Mouse (Mus musculus) mesoderm, embryonic 11.5 days (tissue): ENCODE measurements around the gene Myo1d.
"Not testable (repeated sequence)": the region's sequence is repeated elsewhere in the genome, so short reads cannot be mapped to it uniquely, and the experiment has no call there.

Experiments used
- DNase-seq: peaks from one replicate; pipeline ENCODE4 v3.0.0-alpha.2; 2012; ENCODE audit warnings: low read depth, low spot score

Myo1d gene

DNA sequence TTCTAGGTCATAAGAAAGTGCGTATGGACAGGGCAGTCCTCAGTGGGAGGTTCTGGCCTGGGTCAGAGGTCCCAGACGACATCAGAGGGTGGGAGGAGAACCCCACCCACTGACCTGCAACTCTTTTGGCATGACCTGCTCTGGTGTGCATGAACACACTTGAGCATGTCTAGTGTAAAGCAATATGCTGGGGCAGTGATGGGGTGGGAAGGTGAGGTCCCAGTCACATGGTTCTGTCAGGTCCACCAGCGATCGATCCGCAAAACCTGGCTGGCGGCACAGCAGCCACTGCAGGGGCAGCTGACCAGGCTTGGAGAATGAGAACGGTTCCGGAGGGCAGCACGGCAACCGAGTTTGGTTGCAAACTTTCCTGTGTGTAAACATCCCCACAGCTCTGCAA lies 297.5 kb downstream of the Myo1d start:
- no peak for DNase-seq

DNA sequence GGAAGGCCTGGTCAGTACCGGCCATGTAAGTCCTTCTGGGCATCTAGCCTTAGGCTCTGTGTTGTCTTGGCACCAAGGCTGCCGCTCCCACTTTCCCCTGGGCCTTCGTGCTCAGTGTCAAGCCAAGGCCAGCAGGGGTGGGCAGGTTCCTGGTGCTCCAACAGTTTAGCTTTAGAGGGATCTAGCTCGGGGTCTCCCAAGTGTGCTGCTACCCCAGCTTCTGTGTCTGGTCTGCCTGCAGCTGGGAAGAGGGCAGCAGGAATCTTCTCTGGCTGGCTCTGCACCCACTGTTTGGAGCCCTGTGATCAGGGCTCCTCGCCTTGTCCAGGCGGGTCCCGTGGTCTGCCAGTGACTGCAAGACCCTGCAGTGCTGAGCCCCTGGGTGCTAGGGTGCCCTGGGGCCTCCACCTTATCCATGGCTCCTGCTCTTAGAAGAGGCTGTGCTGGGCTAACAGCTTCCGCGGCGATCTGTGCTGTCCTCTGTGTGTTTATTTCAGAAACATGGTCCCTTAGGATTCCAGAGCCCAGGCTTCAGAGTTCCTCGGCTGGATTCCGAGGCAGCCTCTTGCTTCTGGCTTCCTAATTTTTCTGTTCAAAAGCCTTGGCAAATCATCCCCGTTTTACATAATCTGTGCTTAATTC lies 298.3 kb downstream of the Myo1d start:
- DNase-seq: no peak

DNA sequence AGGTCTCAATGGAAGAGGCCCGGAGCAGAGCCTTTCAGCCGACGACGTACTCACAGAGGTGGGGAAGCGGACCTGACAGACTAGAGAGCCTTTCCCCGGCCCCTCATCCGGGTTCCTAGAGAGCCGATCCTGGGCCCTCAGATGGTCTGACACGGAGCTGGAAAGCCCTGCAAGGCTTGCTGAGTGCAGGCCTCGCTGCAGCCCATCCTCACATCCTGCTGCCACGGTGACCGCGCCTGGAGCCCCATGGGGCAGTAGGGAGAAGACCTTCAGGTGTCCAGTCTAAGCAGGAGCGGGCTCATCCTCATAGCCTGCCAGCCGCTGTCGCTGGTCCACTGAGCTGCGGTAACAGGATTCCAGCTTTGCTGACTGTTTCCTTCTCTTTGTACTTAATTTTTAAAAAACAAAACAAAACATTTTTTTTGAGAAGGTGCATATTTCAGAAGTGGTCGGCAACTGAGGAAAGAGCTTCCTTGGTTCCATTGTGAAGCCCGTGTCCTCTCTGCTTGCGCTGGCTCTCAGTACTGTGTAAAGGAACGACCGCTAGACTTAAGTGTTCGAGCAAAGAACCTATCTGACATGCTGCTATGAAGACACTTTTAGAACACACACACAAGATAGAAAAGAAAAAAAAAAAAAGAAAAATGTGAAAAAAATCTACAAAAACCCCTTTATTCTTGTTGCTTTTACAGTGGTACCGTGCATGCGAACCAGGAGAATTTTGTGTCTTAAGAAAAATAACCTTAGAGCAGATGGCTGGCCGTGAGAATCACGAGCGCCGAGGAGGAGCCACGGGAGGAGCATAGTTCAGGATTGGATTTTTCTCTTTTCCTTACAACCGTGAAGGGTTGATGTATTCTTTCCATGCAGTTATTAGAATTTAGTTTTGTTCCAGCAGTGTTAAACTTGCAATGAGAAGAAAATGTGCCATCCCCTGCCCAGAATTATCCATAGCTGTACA lies 299.6 kb downstream of the Myo1d start:
- no peak for DNase-seq

DNA sequence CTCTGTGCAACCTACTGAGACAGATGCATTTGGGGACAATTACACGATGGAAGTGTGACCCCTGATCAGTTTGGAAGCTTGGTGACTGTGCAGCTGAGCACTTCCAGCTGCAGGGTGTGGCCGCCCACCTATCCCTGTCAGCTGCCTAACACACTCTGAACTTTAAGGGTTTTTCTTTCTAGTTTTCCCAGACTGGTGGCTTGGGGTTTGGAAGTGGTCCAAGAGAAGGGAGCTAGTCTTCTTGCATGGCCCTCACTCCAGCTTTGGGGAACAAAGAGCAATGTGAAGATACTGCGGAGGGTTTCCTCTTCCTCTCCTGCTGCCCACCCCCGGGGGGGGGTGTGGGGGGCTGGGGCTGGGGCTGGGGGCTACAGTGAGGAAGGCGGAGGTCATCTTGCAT lies 300.4 kb downstream of the Myo1d start:
- DNase-seq: no peak

DNA sequence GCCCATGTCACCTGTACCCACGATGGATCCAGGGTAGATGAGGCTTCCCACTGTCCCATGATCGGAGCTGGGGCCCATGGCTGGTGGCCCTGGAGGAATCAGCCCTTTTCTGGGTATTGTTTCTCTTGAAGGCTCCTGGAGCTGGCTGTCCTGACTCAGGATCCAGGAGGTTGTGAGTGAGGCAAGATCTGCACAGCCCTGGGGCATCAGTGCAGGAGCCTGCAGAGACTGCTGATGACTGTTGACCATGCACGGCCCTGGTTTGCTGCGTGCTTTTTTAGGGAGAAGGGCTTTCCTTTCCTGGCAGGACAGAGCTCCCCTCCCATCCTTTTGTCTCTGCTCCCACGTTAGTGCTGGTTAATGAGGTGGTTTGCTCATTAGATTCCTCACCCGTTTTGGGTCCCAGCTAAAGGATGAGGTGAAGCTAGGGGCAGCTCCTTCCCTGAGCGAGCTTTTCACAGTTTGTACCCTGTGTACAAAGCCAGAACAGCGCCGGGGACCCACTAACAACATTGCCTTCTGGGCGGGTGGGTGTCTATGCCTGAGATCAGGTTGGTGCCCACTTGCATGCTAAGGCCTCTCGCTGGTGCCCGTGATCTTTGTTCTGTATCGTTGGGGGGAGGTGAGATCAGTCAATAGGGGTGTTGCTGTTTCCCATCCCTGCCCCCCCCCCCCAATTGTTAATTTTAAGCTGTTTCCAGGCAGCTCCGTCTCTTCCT lies 301.0 kb downstream of the Myo1d start:
- no peak for DNase-seq

DNA sequence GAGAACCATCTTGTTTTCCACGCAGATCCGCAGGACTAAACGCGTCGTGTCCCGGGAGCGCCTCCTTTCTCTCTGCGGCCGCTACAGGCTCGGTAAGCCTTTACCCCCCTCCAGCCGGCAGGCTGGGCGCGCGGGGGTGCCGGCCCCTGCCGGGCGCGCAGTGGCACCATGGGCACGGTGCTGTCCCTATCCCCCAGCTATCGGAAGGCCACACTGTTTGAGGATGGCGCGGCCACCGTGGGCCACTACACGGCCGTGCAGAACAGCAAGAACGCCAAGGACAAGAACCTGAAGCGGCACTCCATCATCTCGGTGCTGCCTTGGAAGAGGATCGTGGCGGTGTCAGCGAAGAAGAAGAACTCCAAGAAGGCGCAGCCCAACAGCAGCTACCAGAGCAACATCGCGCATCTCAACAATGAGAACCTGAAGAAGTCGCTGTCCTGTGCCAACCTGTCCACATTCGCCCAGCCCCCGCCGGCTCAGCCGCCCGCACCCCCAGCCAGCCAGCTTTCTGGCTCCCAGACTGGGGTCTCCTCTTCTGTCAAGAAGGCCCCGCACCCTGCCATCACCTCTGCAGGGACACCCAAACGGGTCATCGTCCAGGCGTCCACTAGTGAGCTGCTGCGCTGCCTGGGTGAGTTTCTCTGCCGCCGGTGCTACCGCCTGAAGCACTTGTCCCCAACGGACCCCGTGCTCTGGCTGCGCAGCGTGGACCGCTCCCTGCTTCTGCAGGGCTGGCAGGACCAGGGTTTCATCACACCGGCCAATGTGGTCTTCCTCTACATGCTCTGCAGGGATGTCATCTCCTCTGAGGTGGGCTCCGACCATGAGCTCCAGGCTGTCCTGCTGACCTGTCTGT lies 302.3 kb downstream of the Myo1d start:
- DNase-seq: no peak

DNA sequence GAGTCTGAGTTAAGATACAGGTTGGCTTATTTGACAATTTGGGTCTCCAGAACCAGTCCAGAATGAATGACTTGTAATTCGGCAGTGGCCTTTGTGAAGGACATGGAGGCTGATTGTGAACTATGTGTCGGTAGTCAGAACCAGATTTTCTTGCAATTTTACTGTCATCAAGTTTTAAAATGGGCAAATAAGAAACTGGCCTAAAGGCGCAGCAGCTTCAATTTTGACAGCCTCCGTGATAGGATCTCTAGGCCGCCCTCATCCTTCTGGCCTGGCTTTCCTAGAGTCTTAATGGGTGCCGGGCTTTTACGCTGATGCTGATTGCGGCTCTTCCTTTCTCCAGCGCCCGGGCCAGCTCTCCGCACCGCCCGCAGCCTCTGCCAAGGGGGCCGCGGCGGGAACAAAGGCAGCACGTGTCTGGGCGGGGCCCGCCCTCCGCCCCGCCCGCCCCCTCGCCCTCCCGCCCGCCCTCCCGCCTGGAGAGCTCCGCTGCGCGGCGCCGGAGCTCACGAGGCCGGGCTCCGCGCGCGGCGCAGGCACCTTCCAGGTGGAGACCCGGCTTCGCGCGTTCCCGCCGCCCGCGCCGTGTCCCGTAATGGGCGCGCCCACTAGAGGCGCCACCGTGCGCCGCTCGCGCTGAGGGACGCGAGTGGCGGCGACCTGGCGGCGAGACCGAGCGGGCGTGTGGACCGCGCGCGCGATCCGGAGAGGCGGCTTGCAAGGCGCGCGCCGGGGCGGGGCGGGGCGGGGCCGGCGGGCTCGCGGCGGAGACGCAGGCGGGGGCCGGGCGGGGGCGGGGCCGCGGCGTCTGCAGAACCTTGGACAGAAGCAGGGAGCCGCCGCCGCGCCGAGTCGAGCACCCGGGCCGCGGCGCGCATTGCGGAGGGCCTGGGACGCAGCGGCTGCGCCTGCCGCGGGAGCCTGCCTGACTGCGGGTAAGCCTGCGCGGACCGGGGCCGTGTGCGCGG lies 303.3 kb downstream of the Myo1d start, which contains the start of gene Cdk5r1:
Cdk5r1 (plus strand) TSS at position 802 of the 968 bp plus-strand sequence.
- peak; percentile 94 for DNase-seq

DNA sequence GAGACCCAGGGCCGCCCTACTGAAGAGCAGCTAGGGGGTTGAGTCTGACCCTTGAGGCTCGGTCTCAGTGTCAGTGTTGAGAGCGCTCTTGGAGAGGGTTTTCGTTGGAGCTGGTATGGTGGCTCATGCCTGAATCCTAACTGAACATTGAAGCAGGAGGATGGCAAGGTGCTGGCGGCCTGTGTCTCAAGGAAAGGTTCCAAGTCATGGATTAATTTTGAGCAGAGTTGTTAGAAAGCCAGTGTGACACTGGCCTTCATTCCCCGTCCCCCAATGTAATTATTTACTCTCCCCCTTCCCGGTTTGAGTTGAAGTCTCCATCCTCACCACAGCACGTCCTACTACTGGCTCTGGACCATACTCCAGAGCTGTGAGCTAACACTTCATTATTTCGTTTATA lies 304.3 kb downstream of the Myo1d start:
- DNase-seq: no peak

DNA sequence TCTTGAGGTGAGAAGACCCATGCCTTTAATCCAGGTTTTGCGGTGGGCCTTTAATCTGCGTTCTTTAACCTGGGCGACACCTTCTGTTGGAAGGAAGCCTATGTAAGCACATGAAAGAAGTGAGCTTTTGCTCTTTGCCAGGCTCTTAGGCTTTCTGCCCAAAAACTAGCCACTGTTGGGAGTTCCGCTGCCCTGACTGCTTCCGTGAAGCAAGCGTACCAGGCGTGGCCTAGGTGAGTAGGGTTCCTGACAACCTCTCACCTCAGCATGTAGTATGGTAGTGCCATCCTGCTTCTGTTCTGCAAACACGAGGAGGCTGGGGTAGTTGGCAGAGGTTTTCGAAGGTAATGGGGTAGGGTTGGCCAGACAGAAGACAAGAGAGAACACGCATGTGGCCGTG lies 305.0 kb downstream of the Myo1d start:
- no peak for DNase-seq

DNA sequence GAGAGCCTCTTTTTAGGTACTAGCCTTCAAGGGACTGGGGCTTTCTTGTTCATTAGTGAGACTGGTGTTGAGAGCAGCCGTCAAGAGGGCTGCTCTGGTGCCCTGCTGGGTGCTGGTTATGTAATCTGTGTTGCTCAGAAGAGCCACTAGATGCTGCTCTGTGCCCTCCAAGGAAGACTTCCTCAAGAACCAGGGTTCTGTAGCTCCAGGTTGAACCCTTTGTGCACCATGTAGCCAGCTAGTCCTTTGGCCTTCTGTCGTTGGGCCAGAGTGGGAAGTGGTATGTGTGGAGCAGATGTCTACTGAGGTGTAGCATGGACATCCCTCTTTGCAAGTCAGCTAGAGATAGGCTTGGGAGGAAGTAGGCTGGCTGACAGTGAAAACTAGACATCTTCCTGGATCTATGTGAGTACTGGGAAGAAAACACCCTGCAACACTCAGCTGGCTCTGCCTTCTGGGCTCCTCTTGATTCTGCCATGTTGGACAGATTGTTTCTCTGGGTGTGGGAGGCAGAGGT lies 305.6 kb downstream of the Myo1d start:
- no peak for DNase-seq

DNA sequence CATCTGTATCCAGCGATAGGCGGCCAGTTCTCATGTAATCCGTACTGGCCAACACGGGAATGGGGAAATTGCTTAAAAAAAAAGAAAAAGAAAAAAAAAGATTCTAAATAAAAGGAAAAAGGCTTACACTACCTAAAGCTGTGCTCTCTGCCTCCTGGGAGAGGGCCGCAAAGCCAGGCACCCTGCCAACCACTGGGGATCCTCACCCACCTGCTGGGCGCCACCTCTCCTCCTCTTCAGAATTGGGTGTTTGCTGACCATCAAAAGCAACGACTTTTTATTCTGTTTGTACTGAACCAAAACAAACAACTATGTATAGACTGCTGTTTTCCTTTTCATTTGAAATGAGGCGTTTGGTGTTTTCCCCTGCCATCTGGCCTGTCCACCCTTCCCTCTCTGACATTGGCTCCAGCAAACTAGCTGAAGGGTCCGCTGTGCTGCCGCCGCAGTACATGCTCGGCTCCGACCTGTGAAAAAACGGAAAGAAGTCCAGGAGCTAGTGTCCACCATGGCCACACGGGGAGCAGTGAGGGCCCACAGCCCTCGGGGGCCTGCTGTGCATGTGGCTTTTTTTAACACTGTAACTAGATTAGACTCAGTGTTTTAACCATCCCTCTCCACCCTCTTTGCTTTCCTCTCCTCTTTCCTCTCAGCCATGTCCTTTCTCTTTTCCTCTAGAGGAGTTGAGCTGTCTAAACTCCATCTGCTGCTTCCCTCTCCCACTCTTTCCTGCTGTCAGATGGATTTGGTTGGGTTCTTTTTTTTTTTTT lies 307.8 kb downstream of the Myo1d start:
- no peak for DNase-seq

DNA sequence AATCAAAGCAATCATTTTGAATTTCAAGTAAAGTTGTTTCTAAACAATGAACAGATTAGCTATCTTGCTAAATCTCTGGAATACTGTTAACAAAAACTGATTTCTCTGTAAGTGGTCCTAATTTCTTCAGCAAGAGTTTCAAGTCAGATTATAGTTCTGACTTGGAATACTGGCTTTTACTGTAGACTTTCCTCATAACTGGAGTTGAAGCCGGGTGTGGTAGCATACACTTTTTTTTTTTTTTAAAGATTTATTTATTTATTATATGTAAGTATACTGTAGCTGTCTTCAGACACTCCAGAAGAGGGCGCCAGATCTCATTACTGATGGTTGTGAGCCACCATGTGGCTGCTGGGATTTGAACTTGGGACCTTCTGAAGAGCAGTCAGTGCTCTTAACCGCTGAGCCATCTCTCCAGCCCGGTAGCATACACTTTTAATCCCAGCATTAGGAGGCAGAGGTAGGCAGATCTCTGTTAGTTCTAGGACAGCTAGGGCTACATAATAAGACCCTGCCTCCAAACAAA lies 316.2 kb downstream of the Myo1d start:
- DNase-seq: not testable (repeated sequence)

DNA sequence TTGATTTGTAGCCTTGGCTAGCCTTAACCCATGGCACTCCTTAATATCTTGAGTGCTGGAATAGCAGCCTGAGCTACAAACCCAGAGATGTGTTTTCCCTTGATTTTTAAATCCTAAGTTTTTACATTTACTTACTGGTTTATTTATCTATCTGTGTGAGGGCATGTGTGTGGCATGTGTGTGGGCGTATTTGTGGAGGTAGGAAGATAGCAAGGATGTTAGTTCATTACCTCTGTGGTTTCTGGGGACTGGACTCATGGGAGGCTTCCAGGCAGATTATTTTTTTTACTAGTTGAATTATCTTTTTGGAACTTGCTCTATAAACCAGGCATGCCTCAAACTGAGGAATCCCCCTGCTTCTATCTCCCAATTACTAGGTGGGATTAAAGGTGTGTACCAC lies 326.6 kb downstream of the Myo1d start:
- no peak for DNase-seq

DNA sequence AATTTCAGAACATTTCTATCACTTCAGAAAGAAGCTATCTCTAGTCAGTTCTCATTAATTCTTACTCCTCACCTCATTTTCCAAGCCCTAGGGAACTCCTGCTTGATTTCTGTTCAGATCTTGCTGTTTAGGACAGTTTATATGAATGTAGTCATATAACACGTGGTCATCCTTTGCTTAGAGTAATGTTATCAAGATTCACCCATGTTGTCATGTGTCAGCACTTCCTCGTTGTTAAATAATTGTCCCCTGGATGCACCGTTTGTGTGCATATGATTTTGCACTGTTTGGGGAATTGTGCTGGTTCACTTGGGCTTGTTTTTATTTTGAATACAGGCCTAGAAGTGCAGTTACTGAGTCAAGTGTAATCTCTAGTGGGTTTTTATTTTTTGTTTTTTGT lies 327.6 kb downstream of the Myo1d start:
- no peak for DNase-seq

DNA sequence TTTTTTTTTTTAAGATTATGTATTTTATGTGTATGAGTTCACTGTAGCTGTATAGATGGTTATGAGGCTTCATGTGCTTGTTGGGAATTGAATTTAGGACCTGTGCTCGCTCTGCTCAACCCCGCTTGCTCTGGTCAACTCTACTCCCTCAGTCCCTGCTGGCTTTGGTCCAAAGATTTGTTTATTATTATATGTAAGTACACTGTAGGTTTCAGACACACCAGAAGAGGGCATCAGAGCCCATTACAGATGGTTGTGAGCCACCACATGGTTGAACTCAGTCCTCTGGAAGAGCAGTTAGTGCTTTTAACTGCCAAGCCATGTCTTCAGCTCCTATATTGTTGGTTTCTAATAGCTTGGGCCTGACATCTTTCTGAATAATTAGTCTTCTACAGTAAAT lies 330.0 kb downstream of the Myo1d start:
- DNase-seq: no peak

DNA sequence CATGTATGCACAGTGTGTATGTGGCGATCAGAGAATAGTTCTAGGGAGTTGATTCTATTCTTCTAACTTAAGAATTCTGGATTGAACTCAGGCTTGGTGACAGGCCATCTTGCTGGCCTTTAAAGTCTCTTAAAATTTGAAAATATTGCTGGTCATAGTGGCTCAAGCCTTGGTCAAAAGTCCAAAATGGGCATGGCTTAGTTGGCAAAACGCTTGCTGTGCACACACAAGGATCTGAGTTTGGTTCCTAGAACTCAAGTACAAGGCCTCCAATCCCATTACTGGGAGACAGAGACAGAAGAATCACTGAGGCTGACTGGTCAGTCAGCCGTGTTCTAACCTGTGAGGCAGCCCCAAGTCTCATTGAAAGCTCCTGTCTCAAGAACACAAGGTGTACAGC lies 332.9 kb downstream of the Myo1d start:
- DNase-seq: no peak
